Mouse (Mus musculus) R1 (cell line): Measurements from ENCODE around the gene Plvap.

ENCODE experiments used
- DNase-seq: peaks from one replicate; pipeline ENCODE4 v3.0.0-alpha.2; 2018; ENCODE audit warnings: low read depth, low spot score

Gene Plvap

GRCm38 (mm10) chr8:71467201-71467600, 44.4 kb downstream of the Plvap start:
- DNase-seq: no peak

- DNase-seq: no peak
These were observed 45.4 kb downstream of the Plvap start for GRCm38 (mm10) chr8:71466198-71466597.

- no peak for DNase-seq
These were observed 45.8 kb downstream of the Plvap start for GRCm38 (mm10) chr8:71465733-71466132.

DNA sequence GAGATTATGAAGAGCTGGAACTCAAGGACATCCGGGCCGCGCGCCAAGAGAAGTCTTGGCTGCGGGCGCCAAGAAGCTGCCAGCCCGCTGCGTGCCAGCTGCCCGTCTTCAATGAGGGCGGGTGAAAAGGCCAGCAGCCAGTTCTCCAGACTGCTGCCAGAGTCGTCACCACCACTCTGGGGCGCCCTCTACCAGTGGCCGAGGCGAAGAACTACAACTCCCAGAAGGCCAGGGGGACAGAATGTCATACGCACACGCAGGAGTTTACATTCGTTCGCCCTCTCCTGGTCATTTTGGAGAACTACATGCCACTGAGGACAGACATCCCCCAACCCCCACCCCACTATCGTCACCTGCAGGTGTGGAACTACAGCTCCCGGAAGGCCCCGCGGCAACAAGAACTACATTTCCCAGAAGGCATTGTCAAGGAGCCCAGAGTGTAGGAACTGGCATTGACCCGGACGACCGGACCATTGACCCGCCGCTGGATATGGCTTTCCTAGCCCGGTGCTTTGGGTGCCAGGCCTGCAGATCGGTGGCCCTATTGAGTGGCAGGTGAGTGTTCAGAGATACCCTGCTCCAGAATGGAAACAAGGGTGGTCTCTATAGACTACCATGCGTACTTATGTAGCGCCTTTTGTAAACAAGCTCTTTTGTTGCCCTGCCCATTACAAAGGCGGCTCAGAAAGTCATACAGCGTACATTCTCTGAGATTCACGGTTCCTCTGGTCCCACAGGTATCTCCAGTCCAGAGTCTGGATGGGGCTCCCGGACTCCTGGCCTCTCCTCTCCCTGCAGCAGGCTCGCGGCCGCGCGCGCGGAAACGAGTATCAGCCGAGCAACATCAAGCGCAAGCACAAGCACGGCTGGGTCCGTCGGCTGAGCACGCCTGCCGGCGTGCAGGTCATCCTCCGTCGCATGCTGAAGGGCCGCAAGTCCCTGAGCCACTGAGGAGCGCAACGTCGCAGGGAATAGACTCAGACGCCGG, 46.7 kb downstream of the Plvap start, which contains the start of gene Mrpl34:
Mrpl34 (plus strand) TSS at position 447 of the 988 bp plus-strand sequence.
- peak; percentile 100 for DNase-seq

DNA sequence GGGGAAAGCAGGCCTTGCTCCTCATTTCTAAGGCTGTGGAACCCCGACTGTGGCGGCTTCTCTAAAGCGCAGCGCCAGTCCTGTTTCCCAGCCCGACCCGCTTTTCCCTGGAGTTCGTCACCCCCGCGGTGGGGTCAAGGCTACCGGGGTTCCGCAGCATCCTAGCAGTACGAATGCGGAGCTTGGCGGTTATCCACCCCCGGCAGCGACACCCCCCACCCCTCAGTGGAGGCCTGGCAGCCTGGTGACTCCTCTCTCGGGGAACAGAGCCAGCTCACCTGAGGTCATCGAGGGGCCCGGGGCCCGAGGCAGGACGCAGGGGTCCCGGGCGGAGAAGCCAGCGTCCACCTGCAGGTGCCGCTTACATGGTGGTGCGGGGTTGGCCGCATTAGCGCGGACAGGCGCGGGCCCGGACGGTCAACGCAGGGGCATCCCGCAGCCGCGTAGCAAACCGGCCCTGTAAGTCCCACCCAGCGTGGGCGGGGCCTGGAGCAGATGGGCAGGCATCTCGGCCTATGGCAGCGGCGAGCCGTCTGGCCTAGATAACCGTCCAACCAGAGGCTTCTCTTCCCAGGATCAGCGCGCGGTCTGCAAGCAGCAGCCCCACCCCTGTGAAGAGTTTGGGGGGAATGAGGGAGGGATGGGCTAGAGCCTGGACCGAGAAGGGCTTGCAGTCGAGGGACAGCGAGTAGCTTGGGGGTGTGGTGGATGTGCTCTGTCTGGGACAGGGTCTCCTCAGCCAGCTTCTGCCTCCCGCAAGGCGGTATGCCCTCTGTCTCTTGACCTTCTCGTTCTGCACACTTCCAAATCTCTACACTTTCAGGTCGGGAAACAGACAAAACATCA, 48.1 kb downstream of the Plvap start, which contains the start of gene Abhd8:
Abhd8 (minus strand) TSS at position 468 of the 846 bp plus-strand sequence.
- peak; percentile 96 for DNase-seq

- no peak for DNase-seq
These were observed 48.8 kb downstream of the Plvap start for GRCm38 (mm10) chr8:71462786-71463185.

DNA sequence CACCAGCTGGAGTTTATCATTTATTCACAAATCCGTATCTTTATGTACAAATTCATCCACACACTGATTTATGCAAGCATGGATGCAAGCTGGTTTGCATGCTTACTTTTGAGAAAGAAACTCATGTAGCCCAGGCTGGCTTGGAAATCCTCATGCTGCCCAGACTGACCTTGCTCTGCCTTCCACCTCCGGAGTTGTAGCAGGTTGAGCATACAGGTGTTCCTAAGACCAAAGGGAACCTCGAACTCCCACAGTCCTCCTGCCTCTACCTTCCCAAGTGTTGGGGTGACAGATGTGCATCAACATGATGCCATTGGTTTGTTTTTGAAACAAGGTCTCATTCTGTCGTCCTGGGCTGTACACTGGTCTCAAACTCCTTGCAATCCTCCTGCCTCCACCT, 49.4 kb downstream of the Plvap start:
- no peak for DNase-seq

- DNase-seq: no peak
These were observed 50.3 kb downstream of the Plvap start for GRCm38 (mm10) chr8:71461152-71461840.

GRCm38 (mm10) chr8:71460716-71461115, 50.8 kb downstream of the Plvap start:
- DNase-seq: no peak

DNA sequence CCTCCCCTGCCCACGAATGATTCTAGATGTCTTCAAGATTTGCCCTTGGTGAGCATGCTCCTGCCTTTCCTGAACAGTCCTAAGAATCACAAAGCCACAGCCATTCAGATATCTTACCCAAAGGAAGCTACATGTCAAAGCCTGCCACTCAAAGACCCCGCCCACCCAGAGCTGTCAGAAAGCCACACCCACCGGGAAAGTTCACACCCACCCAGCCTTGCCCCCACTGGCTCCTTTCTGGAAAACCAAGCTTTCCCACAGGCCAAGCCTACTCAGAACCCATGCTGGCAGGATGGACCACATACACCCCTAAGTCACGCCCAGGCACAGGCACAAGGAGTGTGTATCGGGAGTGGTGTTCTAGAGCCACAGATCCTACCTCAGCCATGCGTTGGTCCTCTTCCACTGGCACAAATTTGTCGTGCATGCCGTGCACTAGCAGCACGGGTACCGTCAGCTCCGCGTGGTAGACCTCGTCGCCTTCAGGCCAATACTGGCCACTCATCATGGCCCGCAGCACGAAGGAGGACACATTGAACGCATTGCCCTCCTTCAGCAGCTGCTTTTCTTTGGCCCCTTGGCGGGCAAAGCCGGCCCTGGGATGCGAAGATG, 53.8 kb downstream of the Plvap start:
- DNase-seq: peak; percentile 70

DNA sequence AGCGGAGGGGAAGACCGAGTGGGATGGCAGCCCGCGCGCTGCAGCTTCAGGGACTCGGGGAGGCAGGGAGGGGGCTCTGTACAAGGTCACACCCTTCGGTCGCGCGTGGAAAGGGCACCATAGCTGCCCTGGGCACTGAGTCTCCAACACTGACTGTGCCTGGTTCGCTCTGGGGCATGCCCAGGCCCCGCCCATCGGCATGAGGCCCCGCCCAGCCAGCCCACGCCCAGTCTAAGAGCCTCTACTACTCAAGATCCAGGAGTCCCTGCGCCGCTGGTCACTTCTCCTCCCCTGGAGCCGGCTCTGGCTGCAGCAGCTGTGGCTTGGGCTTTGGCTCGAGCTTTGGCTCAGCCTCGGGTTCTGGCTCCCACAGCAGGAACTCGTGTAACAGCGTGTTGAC, 54.6 kb downstream of the Plvap start:
- no peak for DNase-seq

GRCm38 (mm10) chr8:71454668-71455067, 56.9 kb downstream of the Plvap start:
- peak; percentile 64 for DNase-seq

- no peak for DNase-seq
These were observed 58.9 kb downstream of the Plvap start for GRCm38 (mm10) chr8:71452669-71453068.

GRCm38 (mm10) chr8:71451777-71452176, 59.8 kb downstream of the Plvap start:
- DNase-seq: no peak

DNA sequence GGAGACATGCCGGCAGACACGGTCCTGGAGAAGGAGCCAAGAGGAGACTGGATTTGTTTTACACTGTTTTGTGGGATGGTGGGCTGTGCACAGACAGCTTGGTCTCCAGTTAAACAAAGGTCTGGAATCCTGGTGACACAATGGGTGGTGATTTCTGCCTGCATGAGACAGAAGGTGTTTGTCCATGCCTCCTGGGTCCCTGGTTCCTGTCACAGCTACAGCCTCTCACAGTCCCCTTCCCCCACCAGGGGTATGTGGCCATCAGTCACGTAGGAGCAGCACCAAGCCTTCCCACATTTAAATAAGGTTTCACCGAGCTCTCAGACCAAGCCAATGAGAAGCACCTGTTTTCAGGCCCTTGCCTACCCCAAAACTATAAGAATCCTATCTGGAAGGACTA, 60.2 kb downstream of the Plvap start:
- DNase-seq: no peak
